Mouse (Mus musculus): ENCODE data around the gene 1700057G04Rik. TPM values are rescaled to one million over a fixed set of nuclear protein-coding genes. Genes with fewer than 3 reads are reported as not detected.

The 1700057G04Rik gene
- polyA plus RNA-seq, 2 experiments from 2014 or later: not detected

DNA sequence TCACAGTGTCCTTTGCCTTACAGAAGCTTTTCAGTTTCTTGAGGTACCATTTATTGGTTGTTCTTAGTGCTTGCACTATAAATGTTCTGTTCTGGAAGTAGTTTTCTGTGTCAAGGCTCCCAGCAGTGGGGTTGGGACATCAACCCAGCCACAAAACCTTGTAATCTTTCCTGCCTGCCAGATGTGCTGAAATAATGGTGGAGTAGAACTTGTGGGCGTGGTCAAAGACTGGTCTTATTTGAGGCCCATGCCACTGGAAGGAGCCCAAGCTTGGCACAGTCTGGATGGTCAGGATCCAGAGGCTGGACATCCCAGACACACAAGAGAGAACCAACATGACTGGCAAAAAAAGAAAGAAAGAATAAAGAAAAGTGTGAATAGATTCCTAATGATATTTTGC is 78.2 kb downstream of the 1700057G04Rik start:
- ATAC-seq: no peak

DNA sequence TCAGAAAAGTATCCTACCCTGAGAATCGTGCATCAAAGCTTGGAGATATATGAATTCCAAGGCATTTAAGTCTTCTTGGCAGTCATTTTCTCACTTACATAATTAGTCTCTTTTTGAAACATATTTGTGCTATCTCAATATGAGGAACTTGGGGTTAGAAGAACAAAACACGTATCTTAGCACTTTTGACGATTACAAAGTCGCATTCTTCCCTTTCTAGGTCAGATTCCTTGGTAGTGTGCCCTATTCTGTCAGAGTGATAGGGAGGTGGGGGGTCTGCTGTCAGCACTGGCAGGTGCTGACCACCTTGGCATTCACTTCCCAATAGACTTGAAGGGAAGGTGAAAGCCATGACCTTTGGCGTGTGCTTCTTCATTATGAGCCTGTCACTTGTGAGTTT is 93.5 kb downstream of the 1700057G04Rik start:
- ATAC-seq: no peak

Other genes with a start within 250 kb of the 1700057G04Rik start
- not detected for gene Plscr5, start 116.4 kb upstream of the 1700057G04Rik start, polyA plus RNA-seq (2017; shearing (Covaris generic))
- gene Plscr1, start 59.6 kb upstream of the 1700057G04Rik start, polyA plus RNA-seq (2017; shearing (Covaris generic)): 10 to 100 TPM; 75.5 to 98.7 TPM
- gene Plscr2, start 33.8 kb upstream of the 1700057G04Rik start, polyA plus RNA-seq (2017; shearing (Covaris generic)): not detected
- gene Plscr4, start 148.0 kb downstream of the 1700057G04Rik start, polyA plus RNA-seq (2017; shearing (Covaris generic)): 1 to 10 TPM; 1.4 to 2.0 TPM
- 1 to 10 TPM; 2.5 to 2.8 TPM for gene Plod2, start 232.8 kb downstream of the 1700057G04Rik start, polyA plus RNA-seq (2017; shearing (Covaris generic))

Data from activated CD4-positive, CD25-positive, alpha-beta regulatory T cell, adult 4 months (primary cell).